Comparison of ENCODE assay signal across 8 mouse cellular contexts in the genomic region with DNA sequence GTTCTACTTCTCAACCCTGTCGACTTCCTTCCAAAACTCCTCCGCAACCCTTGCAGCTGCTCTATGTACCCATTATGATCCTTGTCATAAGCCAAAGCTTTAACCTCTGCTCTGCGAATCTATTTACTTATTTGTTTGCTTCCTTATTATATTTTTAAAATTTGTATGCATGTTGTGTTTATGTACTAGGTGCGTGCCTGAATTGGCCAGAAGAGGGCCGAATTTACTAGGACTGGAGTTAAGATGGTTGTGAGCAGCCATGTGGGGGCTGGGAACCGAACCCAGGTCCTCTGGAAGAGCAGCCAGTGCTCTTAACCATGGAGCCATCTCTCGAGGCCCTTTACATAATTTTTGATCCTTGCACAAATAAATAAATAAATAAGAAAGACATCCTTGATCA. TPM values are rescaled to one million over a fixed set of nuclear protein-coding genes. Genes with fewer than 3 reads are reported as not detected.
DNase-seq lines count a peak whose midpoint lies in the region; ATAC-seq and TF ChIP-seq lines count a peak whose summit lies in the region.

No protein-coding gene starts in this region.

- peaks cover 3% of the 10 kb centered on the region; the same call in 1 of the 2 replicates for H3K4me1 ChIP-seq in forebrain, embryonic 12.5 days
- H3K4me1 ChIP-seq in liver, embryonic 14.5 days (replicated peaks; ENCODE audit: control insufficient read depth in 2 of 2, insufficient read depth in 2 of 2, low read length in 1 of 2) = peaks cover 0 to 5% of the 10 kb centered on the region in 2 experiments; a peak in 2 of 4 replicates

- peak; percentile 37 to 39 for DNase-seq in cerebellum, postnatal 10 days
- DNase-seq in 416B (ENCODE audit: low read depth) = peak; percentile 64
- no peak for DNase-seq in liver, embryonic 14.5 days (ENCODE audit: low read depth in 3 of 3, low spot score in 3 of 3)
- DNase-seq in adrenal gland, postnatal 4 days (ENCODE audit: low spot score in 2 of 2) = no peak
- DNase-seq in spleen, postnatal 14 days (ENCODE audit: low spot score in 2 of 2) = no peak
- DNase-seq in adrenal gland, postnatal 10 days = no peak

- no peak for ATAC-seq in cerebellum, adult (ENCODE audit: insufficient number of reproducible peaks, low FRiP score, low TSS enrichment)
- ATAC-seq in forebrain, embryonic 12.5 days (ENCODE audit: low FRiP score) = no peak
- no peak for ATAC-seq in liver, embryonic 14.5 days (ENCODE audit: insufficient read depth)

- no peaks in the 10 kb centered on the region for H3K9me3 ChIP-seq in forebrain, embryonic 12.5 days
- H3K9me3 ChIP-seq in liver, embryonic 14.5 days (ENCODE audit: control insufficient read depth, low read length) = no peaks in the 10 kb centered on the region

- 45% methylated on average over 7 of the region's 7 CpGs for WGBS in forebrain, embryonic 12.5 days
- WGBS in liver, embryonic 14.5 days (ENCODE audit: insufficient replicate concordance) = 33% methylated on average over 7 of the region's 7 CpGs

- no peak for TF ChIP-seq EP300 in liver, embryonic 14.5 days (IDR thresholded peaks at IDR 0.05; ENCODE audit: low read depth)

- H3K9ac ChIP-seq in forebrain, embryonic 12.5 days = peak overlapping the region; percentile 75
- H3K9ac ChIP-seq in liver, embryonic 14.5 days (replicated peaks) = peak overlapping the region; percentile 82

- peak; percentile 29 for TF ChIP-seq CTCF in liver, embryonic 14.5 days (IDR thresholded peaks at IDR 0.05; ENCODE audit: low read depth)

- H3K36me3 ChIP-seq in forebrain, embryonic 12.5 days (replicated peaks) = no peaks in the 10 kb centered on the region
- H3K36me3 ChIP-seq in liver, embryonic 14.5 days (replicated peaks; ENCODE audit: control insufficient read depth, insufficient read depth, low read depth) = no peaks in the 10 kb centered on the region

- H3K27ac ChIP-seq in forebrain, embryonic 12.5 days = peak overlapping the region; percentile 69; the same call in 1 of the 2 replicates
- H3K27ac ChIP-seq in liver, embryonic 14.5 days = peak overlapping the region; percentile 28

- H3K4me3 ChIP-seq in forebrain, embryonic 12.5 days (replicated peaks) = peak overlapping the region; percentile 76
- H3K4me3 ChIP-seq in liver, embryonic 14.5 days (ENCODE audit: insufficient read depth in 1 of 2, low read depth in 2 of 2, low read length in 2 of 2) = peak overlapping the region; percentile 75 to 97

- H3K27me3 ChIP-seq in forebrain, embryonic 12.5 days = 0 out of 2 replicates have a peak, but pooled peaks cover 12% of the 10 kb centered on the region
- no peaks in the 10 kb centered on the region for H3K27me3 ChIP-seq in liver, embryonic 14.5 days (ENCODE audit: control insufficient read depth, insufficient read depth, low read length)

- H3K4me2 ChIP-seq in forebrain, embryonic 12.5 days = peak overlapping the region; percentile 66
- H3K4me2 ChIP-seq in liver, embryonic 14.5 days (ENCODE audit: low read depth) = peak overlapping the region; percentile 80

RNA-seq across cellular contexts. Expression of a gene that starts 0.5 kb away (rescaled TPM):
- 18.5 and 18.7 TPM in 2 replicates for polyA plus RNA-seq in forebrain, embryonic 12.5 days (2016; fragmentation: Nextera tagmentation; extraction: Ambion mirVana)
- 5.9 and 6.4 TPM in 2 replicates for polyA plus RNA-seq in liver, embryonic 14.5 days (2012; rRNA removed)
- 4.2 and 5.4 TPM in 2 replicates for polyA plus RNA-seq in liver, embryonic 14.5 days (2014; fragmentation: Nextera tagmentation; extraction: Ambion mirVana)
- total RNA-seq in adrenal gland, postnatal 4 days (2021) = 10 to 100 TPM; 41.5 to 45.9 TPM
- 10 to 100 TPM; 17.4 to 27.5 TPM for total RNA-seq in adrenal gland, postnatal 10 days (2021)

RNA-seq across cellular contexts. Expression of a gene that starts 2.4 kb away (rescaled TPM):
- not detected in 2 replicates for polyA plus RNA-seq in forebrain, embryonic 12.5 days (2016; fragmentation: Nextera tagmentation; extraction: Ambion mirVana)
- polyA plus RNA-seq in liver, embryonic 14.5 days (2012; rRNA removed) = 54.1 and 61.3 TPM in 2 replicates
- polyA plus RNA-seq in liver, embryonic 14.5 days (2014; fragmentation: Nextera tagmentation; extraction: Ambion mirVana) = 73.7 and 74.1 TPM in 2 replicates
- total RNA-seq in adrenal gland, postnatal 4 days (2021) = 10 to 100 TPM; 13.3 to 76.4 TPM
- total RNA-seq in adrenal gland, postnatal 10 days (2021) = 100 to 1,000 TPM in 1 of 2 experiments, 10 to 100 TPM in 1; 78.0 to 183 TPM

RNA-seq across cellular contexts. Expression of a gene that starts 17.0 kb away (rescaled TPM):
- polyA plus RNA-seq in forebrain, embryonic 12.5 days (2016; fragmentation: Nextera tagmentation; extraction: Ambion mirVana) = 0.54 and 0.87 TPM in 2 replicates
- polyA plus RNA-seq in liver, embryonic 14.5 days (2012; rRNA removed) = 0.73 and 1.1 TPM in 2 replicates
- 0.52 and 0.58 TPM in 2 replicates for polyA plus RNA-seq in liver, embryonic 14.5 days (2014; fragmentation: Nextera tagmentation; extraction: Ambion mirVana)
- total RNA-seq in adrenal gland, postnatal 4 days (2021) = 1 to 10 TPM in 1 of 2 experiments, not detected in 1; 4.7 TPM
- 10 to 100 TPM in 1 of 2 experiments, 1 to 10 TPM in 1; 7.4 to 17.5 TPM for total RNA-seq in adrenal gland, postnatal 10 days (2021)

RNA-seq across cellular contexts. Expression of a gene that starts 27.7 kb away (rescaled TPM):
- polyA plus RNA-seq in forebrain, embryonic 12.5 days (2016; fragmentation: Nextera tagmentation; extraction: Ambion mirVana) = not detected in 2 replicates
- 0.06 and 0.08 TPM in 2 replicates for polyA plus RNA-seq in liver, embryonic 14.5 days (2012; rRNA removed)
- polyA plus RNA-seq in liver, embryonic 14.5 days (2014; fragmentation: Nextera tagmentation; extraction: Ambion mirVana) = not detected in 2 replicates
- not detected for total RNA-seq in adrenal gland, postnatal 4 days (2021)
- total RNA-seq in adrenal gland, postnatal 10 days (2021) = under 1 TPM in 1 of 2 experiments, not detected in 1; 0.27 TPM

RNA-seq across cellular contexts. Expression of a gene that starts 32.3 kb away (rescaled TPM):
- 40.2 and 42.2 TPM in 2 replicates for polyA plus RNA-seq in forebrain, embryonic 12.5 days (2016; fragmentation: Nextera tagmentation; extraction: Ambion mirVana)
- 11.5 and 13.3 TPM in 2 replicates for polyA plus RNA-seq in liver, embryonic 14.5 days (2012; rRNA removed)
- polyA plus RNA-seq in liver, embryonic 14.5 days (2014; fragmentation: Nextera tagmentation; extraction: Ambion mirVana) = 10.1 and 11.5 TPM in 2 replicates
- 10 to 100 TPM; 43.6 to 45.3 TPM for total RNA-seq in adrenal gland, postnatal 4 days (2021)
- total RNA-seq in adrenal gland, postnatal 10 days (2021) = 10 to 100 TPM; 24.0 to 32.8 TPM

Comparison
In these comparisons a context has a peak if more than half of its experiments do, and no peak if none do; other contexts are left out.
1. DNase-seq: peak in cerebellum, postnatal 10 days (2 of 2) and 416B (single experiment); none in liver, embryonic 14.5 days (0 of 3), adrenal gland, postnatal 4 days (0 of 2), spleen, postnatal 14 days (0 of 2) and adrenal gland, postnatal 10 days (single experiment).